Mouse (Mus musculus) cerebellum, postnatal 10 days (tissue): ENCODE results near the gene Phlda1.

ENCODE experiments used
- DNase-seq, 2 experiments: peaks; one replicate each; pipeline ENCODE4 v3.0.0; 2021; ENCODE audit warnings: mixed read lengths in 2 of 2

The Phlda1 gene

GRCm38 (mm10) chr10:111506926-111507459 is 907 bp downstream of the Phlda1 start:
- peak in 1 of 2 experiments; percentile 59 for DNase-seq

DNA sequence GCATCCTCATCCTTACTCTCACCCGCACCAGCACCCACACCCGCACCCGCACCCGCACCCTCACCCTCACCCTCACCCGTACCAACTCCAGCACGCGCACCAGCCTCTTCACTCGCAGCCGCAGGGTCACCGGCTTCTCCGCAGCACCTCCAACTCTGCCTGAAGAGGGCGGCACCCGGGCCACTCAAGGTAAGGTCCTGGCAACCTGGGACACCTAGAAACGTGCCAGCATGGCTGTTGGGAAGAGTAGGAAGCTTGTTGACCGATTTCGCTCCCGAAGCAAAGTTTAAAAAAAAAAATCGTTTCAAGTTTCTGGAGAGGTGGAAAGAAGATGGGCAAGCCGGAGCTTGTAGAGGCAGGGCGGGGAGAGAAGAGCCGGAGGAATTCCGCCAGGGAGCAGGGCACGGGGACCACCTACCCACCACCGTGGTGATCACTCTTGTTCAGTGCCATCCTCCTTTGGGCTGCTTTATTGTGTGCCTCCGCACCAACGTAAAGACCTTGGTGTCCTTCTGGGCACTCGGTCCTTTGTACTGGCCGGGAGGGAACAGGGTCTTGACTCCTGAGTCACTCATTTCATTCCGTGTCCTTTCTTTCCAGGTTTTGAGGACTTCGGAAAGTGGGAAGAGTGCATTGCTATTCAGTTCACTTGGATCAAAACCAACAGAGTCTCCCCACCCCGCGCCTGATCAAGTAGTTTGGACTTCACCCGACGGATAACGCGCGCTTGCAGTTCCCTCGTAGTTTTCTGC is 1.6 kb downstream of the Phlda1 start:
- DNase-seq: peak; percentile 87 to 88

DNA sequence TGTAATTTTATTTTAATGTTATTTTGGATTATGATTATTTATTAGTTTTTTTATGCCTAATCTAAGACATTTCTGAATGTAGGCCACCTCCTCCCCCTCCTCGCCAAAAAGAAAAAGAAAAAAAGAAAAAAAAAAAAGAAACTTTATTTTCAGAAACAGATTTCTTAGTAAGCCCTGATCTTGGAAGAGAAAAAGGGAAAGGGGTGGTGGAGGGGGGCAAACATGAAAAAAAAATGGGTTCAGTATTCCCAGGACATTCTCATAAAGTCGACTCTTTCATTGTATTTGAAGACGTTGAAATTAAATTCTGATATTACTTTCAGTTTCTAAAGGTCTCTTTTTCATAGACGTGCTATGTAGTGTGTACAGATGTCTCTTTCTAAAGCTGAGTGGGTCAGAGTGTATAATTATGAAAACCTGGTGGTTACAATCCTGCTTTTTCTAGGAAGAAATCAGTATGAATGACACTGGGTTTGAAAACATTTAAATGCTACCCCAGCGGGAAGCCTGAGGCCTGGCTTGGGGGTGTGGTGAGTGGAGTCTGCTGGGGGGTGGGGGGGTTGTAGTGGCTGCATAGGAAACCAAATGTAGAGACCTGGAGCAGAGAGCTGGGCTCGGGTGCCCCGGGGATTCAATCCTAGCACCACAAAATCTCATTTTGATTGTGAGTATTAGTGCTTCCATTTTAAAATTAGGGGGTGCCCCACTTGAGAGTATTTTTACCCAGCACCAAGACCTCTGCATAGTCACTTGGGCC is 2.4 kb downstream of the Phlda1 start:
- peak in 1 of 2 experiments; percentile 35 for DNase-seq

DNA sequence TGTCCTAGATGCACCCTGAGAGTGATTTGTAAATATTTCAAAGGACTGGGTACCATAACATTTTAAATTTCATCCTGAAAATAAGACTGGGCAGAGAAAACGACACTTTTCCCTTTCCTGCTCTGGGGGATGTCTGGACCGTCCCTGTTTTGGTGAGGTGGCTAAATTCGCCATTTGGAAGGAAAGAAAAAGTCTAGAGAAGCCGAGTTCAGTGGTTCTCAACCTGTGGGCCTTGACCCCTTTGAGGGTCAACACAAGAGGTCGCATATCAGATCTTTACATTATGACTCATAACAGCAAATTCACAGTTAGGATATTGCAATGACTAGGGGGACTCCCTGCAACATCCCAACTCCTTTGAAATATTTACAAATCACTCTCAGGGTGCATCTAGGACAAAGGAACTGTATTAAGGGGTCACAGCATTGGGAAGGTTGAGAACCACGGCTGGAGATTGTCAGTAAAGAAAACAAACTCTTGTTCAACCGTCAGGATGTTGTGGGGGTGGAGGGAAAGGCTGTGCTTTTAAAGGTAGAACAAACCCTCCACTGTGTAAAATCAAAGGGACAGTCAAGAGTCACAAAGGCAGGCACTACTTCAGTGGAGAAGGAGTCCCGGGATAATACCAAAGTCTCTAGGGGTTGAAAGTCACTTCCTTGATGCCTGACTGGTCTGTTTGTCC is 3.2 kb downstream of the Phlda1 start:
- no peak for DNase-seq

DNA sequence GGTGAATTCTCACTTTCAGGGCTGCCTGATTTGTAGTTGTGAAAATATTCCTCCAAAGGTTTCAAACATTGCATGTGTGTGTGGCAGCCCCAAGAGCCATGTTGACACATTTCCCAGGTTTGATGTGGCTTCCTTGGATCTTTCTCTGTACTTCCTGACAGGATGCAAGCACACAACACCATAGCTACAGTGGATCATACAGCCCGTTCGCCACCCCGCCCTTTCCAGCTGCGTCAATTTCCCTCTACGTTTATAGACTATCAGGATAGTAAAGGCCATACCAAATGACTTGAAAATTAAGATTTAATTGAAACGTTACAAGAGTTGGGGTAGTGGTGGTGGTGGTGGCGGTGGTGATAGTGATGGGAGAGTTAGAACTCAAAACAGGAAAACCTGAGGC is 3.9 kb downstream of the Phlda1 start:
- DNase-seq: no peak

- no peak for DNase-seq
These were observed 4.7 kb downstream of the Phlda1 start for GRCm38 (mm10) chr10:111510798-111511197.

GRCm38 (mm10) chr10:111512036-111512568 is 6.0 kb downstream of the Phlda1 start:
- peak in 1 of 2 experiments; percentile 37 for DNase-seq

DNA sequence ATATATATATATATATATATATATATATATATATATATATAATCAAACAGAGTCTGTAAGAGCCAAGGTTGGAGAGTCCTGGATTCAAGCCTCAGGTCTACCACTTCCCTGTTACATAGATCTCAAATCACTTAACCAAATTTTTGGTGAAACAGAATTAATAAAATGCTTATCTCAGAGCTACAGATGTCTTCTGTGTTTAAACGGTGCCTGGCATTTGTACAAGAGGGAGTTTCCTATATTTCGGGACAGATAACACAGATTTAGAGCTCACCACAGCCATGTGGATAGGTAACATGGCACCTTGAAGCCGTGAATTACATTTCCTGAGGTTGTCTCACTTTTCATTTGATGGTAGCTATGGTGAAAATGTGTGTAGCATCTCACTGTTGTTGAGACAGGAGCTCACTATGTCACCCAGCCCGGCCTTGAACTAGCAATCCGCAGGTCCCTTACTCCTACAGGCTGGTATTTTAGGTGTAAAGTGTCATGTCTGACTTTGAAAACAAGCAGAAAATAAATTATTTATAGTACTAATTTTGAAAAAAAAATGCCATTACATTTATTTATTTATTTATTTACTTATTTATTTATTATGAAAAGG is 8.3 kb downstream of the Phlda1 start:
- no peak for DNase-seq

DNA sequence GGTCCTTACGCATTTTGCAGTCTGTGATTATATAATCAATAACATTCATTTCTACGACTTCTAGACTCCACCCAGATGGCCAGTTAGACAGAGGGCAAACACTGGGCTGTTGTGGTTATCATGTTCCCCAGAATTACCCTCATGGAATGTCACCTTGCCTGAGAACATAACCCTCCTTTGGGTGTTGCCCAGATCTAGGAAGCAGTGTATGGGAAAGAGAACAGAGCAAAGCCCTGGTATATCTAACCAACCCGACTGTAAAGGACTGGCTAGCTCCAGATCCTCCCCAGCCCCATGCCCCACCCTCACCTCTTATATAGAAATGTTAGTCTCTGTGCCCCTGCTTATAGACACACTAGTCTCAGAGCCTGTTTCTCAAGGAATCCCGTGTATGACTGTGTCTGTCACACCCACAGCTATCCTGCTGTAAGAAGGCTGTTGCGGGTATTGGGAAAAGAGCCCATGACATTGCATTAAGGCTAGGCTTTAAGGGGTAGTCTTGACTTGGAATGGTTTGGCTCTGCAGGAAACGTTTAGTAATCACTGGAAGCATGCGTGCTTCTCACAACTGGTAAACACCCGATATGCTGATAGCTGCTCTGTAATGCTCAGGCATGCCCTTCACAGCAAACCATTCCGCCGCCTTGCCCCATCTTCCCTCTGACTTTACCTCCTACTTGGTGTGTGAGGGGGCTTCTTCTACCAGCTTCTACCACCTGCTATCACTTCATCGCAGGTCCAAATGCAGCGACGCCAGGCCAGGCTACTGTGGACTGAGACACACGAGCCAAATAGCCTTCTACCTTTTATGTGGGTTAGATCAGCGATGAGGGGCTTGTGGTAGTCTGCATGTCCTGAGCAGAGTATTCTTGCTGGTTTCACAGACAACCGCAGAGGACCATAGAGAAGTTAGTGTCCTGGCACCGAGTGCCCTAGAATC is 9.3 kb downstream of the Phlda1 start:
- no peak for DNase-seq

DNA sequence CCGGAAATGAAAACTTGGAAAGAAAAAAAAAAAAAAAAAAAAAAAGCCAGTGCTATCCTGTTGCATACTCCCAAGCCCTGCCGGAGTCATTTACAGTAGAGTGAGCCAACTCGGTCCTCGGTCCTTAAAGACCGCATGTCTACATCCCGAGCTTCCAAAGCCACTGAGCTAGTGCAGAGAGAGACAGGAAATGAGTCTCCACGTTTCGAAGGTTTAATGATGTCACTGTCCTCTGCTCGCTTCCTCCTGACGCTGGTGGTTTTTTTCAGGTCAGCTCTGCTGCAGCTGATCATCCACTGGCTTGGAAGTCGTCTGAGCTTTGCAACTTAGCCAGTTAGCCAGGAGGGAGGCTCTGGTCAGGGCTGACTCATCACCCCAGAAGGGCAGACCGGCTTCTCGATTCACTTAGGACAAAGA is 10.1 kb downstream of the Phlda1 start:
- DNase-seq: no peak

GRCm38 (mm10) chr10:111516804-111517436 is 10.8 kb downstream of the Phlda1 start:
- no peak for DNase-seq

DNA sequence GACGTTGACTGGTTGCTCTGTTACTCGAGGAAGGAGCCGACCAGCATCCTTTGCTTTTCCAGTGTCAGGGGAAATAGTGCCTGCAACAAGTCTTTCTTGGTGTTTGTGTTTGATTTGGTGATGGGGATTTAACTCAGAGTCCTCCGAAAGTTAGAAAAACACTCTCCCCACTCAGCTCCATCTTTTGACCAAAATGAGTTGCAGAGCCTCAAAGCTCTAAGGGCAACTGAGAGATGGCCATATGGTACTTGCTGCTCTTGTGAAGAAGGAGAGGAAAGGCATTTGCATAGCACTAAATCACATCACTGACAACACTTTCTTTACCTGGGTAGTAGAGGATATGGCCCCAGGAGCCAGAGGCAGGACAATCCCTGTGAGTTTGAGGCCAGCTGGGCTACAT is 12.3 kb downstream of the Phlda1 start:
- no peak for DNase-seq

DNA sequence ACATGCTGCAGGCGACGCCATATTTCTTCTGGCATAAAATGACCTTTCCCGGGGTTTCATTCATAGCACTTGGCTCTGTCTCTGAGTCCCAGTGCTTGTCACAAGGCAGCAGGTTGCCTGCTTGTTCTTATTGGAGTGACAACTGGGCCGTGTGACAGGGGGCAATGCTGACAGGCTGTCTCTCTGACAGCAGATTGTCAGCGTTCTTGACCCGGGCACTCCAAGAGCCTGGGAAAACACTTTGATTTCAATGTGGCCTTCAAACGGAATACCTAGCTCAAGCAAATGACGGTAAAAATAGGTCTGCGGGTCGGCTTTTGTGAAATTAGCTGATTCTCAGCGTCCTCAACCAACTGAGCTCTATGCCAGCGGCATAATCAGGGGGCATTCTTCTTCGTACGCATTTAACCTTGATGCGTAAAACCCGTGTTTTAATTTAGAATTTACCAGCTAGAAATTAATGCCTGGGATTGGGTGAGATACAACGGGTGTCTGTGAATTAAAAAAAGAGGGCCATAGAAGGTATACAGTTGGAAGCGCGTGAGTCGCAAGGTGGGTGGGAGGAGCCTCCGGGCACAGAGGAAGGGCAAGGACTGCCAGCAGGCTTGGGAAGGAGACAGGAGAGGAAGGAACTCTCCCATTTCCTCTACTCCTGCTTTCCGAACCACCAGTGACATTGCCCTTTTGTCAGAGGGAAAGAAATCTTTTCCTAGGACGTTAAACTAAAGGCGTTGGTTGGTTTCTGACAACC is 13.7 kb downstream of the Phlda1 start:
- DNase-seq: peak; percentile 83 to 87

DNA sequence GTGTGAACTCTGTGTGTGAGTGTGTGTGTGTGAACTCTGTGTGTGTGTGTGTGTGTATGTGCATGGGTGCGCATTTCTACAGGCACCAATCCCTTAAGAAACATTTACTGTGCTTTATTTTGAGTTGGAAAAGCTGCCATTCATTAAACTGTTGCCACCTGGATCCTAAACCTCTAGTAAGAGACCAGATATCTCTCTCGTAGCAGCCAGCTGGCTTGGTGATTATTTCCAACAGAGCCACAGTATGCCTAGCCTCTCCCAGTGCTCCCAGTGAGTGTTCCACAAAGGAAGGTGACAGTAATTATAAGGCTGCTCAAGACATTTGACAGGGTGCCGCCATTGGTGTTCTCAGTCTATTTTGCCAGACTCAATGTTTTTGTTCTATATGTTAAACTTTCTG is 14.5 kb downstream of the Phlda1 start:
- peak; percentile 48 to 64 for DNase-seq

DNA sequence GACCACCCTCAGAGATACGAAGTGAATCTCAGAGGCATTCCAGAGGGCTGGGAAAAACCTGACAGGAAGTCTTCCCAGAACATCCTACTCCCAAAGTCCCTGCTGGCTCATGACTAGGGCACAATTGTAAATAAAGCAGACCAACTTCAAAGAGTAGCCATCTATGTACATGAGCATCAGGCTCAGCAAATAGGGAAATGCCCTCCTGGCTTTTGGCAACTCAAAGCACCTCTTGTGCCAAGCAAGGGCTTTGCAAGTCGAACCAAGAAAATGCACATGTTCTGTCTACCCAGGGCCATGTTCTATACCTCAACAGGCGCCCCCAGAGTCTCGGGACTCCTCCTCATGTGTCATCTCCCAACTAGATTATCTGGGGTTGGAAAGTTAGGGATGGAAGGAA is 15.6 kb downstream of the Phlda1 start:
- DNase-seq: peak in 1 of 2 experiments; percentile 55

DNA sequence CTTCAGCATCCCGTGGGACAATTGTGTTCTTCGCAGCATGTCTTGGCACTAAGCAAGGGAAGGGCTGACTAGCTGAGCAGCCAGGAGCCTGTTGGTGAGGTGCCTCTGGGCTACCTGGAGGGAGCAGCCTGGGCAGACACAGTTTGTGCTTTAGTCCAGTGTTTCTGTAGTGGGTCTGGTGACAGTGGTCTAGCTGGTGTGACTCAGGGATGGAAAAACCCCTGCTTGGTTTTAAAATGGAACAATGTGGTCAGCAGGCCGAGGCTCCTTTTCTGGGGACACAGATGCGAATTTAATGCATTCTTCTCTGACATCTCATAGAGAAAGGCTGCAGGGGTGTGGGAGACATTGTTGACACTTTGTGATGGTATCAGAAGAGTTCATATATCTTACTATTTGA is 16.1 kb downstream of the Phlda1 start:
- DNase-seq: peak in 1 of 2 experiments; percentile 8

- DNase-seq: no peak
These were observed 17.8 kb downstream of the Phlda1 start for GRCm38 (mm10) chr10:111523894-111524293.

DNA sequence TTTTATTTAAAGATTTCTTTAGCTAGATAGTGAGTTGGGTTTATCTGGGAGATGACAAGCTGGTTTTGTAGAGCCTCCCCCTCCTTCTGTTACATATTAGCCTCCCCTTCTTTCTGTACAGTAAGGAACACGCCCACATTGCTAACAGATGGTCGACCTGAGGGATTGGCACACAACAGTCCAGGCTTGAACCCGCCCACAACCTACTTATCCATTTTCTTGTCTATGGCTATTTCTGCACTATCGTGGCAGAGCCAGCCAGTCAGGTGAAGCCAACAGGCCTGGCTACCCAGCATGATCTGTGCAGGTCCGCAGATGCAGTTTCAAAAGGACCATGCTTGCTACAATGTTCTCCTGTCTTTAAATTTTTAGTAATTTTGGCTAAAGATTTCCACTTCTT is 21.0 kb downstream of the Phlda1 start:
- peak; percentile 78 to 85 for DNase-seq

DNA sequence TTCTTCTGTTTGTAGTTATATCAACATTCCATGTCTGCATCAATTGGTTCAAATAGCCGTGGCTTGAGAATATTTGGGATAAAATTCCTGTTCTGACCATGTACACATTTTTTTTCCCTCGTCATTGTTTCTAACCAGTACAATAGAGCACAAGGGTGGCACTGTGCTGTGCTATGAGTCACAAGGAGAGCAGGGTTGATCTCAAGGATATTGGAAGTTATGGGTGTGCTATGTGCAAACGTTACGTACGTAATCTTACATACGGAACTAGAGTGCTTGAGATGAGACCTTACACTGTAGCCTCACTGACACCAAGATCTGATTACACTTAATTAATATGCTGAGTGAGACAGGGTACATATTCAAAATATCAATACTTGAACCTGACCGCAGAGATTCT is 21.5 kb downstream of the Phlda1 start:
- DNase-seq: no peak

- no peak for DNase-seq
These were observed 22.2 kb downstream of the Phlda1 start for GRCm38 (mm10) chr10:111528283-111528682.
